Mouse (Mus musculus) thymus, postnatal 0 days (tissue): ENCODE measurements around the gene 4933427D14Rik. TPM values are rescaled to one million over a fixed set of nuclear protein-coding genes. Genes with fewer than 3 reads are reported as not detected.
"Not testable (repeated sequence)": the region's sequence is repeated elsewhere in the genome, so short reads cannot be mapped to it uniquely, and the experiment has no call there.

ENCODE experiments used
- DNase-seq: peaks from one replicate; pipeline ENCODE4 v3.0.0-alpha.2; 2015; ENCODE audit warnings: low spot score
- polyA plus RNA-seq: library from polyadenylated mRNA; unstranded; fragments of >200 nt; fragmentation: Nextera tagmentation; extraction: Ambion mirVana; gene quantifications from 2 replicates; pipeline ENCODE4 v1.2.1, GENCODE M21; 2015

Gene 4933427D14Rik
- polyA plus RNA-seq, 1 experiment from 2014 or later = 20.7 TPM

- DNase-seq = no peak
Measured at GRCm38 (mm10) chr11:72205256-72205655, 2.0 kb downstream of the 4933427D14Rik start.

- DNase-seq = no peak
Measured at GRCm38 (mm10) chr11:72203440-72203839, 3.8 kb downstream of the 4933427D14Rik start.

GRCm38 (mm10) chr11:72196506-72196905, 10.8 kb downstream of the 4933427D14Rik start:
- DNase-seq = no peak

GRCm38 (mm10) chr11:72194259-72194658, 13.0 kb downstream of the 4933427D14Rik start:
- no peak for DNase-seq

- DNase-seq = no peak
Measured at GRCm38 (mm10) chr11:72190857-72191256, 16.4 kb downstream of the 4933427D14Rik start.

- DNase-seq = no peak
Measured at GRCm38 (mm10) chr11:72184252-72184651, 23.0 kb downstream of the 4933427D14Rik start.

- DNase-seq = no peak
Measured at GRCm38 (mm10) chr11:72181136-72181535, 26.1 kb downstream of the 4933427D14Rik start.

- no peak for DNase-seq
Measured at GRCm38 (mm10) chr11:72180556-72180955, 26.7 kb downstream of the 4933427D14Rik start.

- no peak for DNase-seq
Measured at GRCm38 (mm10) chr11:72176553-72176952, 30.7 kb downstream of the 4933427D14Rik start.

GRCm38 (mm10) chr11:72175966-72176365, 31.3 kb downstream of the 4933427D14Rik start:
- DNase-seq = no peak

GRCm38 (mm10) chr11:72174721-72175120, 32.5 kb downstream of the 4933427D14Rik start:
- no peak for DNase-seq

GRCm38 (mm10) chr11:72173506-72173905, 33.8 kb downstream of the 4933427D14Rik start:
- no peak for DNase-seq

GRCm38 (mm10) chr11:72171906-72172305, 35.4 kb downstream of the 4933427D14Rik start:
- not testable (repeated sequence) for DNase-seq

- DNase-seq = no peak
Measured at GRCm38 (mm10) chr11:72169871-72170270, 37.4 kb downstream of the 4933427D14Rik start.

GRCm38 (mm10) chr11:72163198-72163597, 44.1 kb downstream of the 4933427D14Rik start:
- DNase-seq = no peak

- no peak for DNase-seq
Measured at GRCm38 (mm10) chr11:72156624-72157023, 50.6 kb downstream of the 4933427D14Rik start.

- DNase-seq = no peak
Measured at GRCm38 (mm10) chr11:72155981-72156428, 51.3 kb downstream of the 4933427D14Rik start.

GRCm38 (mm10) chr11:72155186-72155980, 51.9 kb downstream of the 4933427D14Rik start:
- DNase-seq = no peak

GRCm38 (mm10) chr11:72153122-72153862, 54.0 kb downstream of the 4933427D14Rik start:
- no peak for DNase-seq

GRCm38 (mm10) chr11:72151120-72151519, 56.1 kb downstream of the 4933427D14Rik start:
- no peak for DNase-seq

GRCm38 (mm10) chr11:72147910-72148309, 59.3 kb downstream of the 4933427D14Rik start:
- no peak for DNase-seq

GRCm38 (mm10) chr11:72145877-72146248, 61.4 kb downstream of the 4933427D14Rik start:
- no peak for DNase-seq
